Mouse (Mus musculus) midbrain, embryonic 14.5 days (tissue): Measurements from ENCODE around the gene Gm20388. TPM values are rescaled to one million over a fixed set of nuclear protein-coding genes. Genes with fewer than 3 reads are reported as not detected.

Source experiments
- ATAC-seq: fragments of 200-750 bp; cut with Nextera tagmentation; 2 replicates; pipeline ENCODE4 v1.8.0; 2017; ENCODE audit warnings: moderate number of reproducible peaks, moderate library complexity; ENCODE audit not compliant: low FRiP score, low TSS enrichment
- DNase-seq: peaks from one replicate; pipeline ENCODE4 v3.0.0-alpha.2; 2015
- H3K27ac ChIP-seq: fragments of 300-500 bp; sonication (generic); replicated peaks from 2 replicates; pipeline ENCODE4 v1.5.1; 2014; ENCODE audit warnings: mild to moderate bottlenecking, low read depth, low read length, moderate library complexity
- H3K27me3 ChIP-seq: fragments of 300-500 bp; sonication (generic); 2 replicates; pipeline ENCODE4 v1.6.1; 2014; ENCODE audit warnings: low read length, control low read depth, mixed read lengths; ENCODE audit not compliant: control insufficient read depth, insufficient read depth
- H3K36me3 ChIP-seq: fragments of 300-500 bp; sonication (generic); 2 replicates; pipeline ENCODE4 v1.6.1; 2014; ENCODE audit warnings: low read length, control low read depth; ENCODE audit not compliant: control insufficient read depth, insufficient read depth
- H3K4me1 ChIP-seq: fragments of 300-500 bp; sonication (generic); 2 replicates; pipeline ENCODE4 v1.6.1; 2014; ENCODE audit warnings: mild to moderate bottlenecking, antibody characterized with exemption, low read length, control low read depth; ENCODE audit not compliant: control insufficient read depth, insufficient read depth
- H3K4me2 ChIP-seq: fragments of 300-500 bp; sonication (generic); 2 replicates; pipeline ENCODE4 v1.6.1; 2014; ENCODE audit warnings: mild to moderate bottlenecking, low read length, moderate library complexity
- H3K4me3 ChIP-seq: fragments of 300-500 bp; sonication (generic); replicated peaks from 2 replicates; pipeline ENCODE4 v1.5.1; 2014; ENCODE audit warnings: low read depth, low read length
- H3K9ac ChIP-seq: fragments of 300-500 bp; sonication (generic); replicated peaks from 2 replicates; pipeline ENCODE4 v1.6.1; 2014; ENCODE audit warnings: mild to moderate bottlenecking, low read length, moderate library complexity
- H3K9me3 ChIP-seq: fragments of 300-500 bp; sonication (generic); 2 replicates; pipeline ENCODE4 v1.6.1; 2016; ENCODE audit warnings: low read length, control low read depth, mixed read lengths; ENCODE audit not compliant: control insufficient read depth
- WGBS: fragments of 180-500 bp; shearing (Covaris S2); extraction: QIAGEN DNeasy Blood & Tissue Kit; methylation state at CpG from one replicate; pipeline ENCODE4 v1.1.7; 2014; 5-methylcytosine and 5-hydroxymethylcytosine counted together
- polyA plus RNA-seq: library from polyadenylated mRNA; unstranded; fragments of >200 nt; fragmentation: Nextera tagmentation; extraction: Ambion mirVana; gene quantifications from 2 replicates; pipeline ENCODE4 v1.2.1, GENCODE M21; 2014

The Gm20388 gene
- polyA plus RNA-seq, 1 experiment from 2014 or later, result 4.1 TPM

- no peak overlapping the region for H3K4me3 ChIP-seq
- peak overlapping the region; percentile 52 for H3K27ac ChIP-seq
- peaks cover 19% of the 10 kb centered on the region for H3K4me1 ChIP-seq
- H3K9me3 ChIP-seq, result no peaks in the 10 kb centered on the region
- H3K4me2 ChIP-seq, result no peak overlapping the region
- ATAC-seq, result no peak
- no peak for DNase-seq
- H3K27me3 ChIP-seq, result no peaks in the 10 kb centered on the region
- WGBS, result 30% methylated on average over 13 of the region's 13 CpGs
- H3K9ac ChIP-seq, result no peak overlapping the region
- H3K36me3 ChIP-seq, result peaks cover 14% of the 10 kb centered on the region; the same call in 1 of the 2 replicates
Observed at GRCm38 (mm10) chr8:122817724-122818496, 2907.3 kb downstream of the Gm20388 start.

- no peak overlapping the region for H3K9ac ChIP-seq
- H3K4me3 ChIP-seq, result no peak overlapping the region
- H3K4me1 ChIP-seq, result peaks cover 14% of the 10 kb centered on the region
- H3K27me3 ChIP-seq, result no peaks in the 10 kb centered on the region
- no peaks in the 10 kb centered on the region for H3K9me3 ChIP-seq
- H3K4me2 ChIP-seq, result no peak overlapping the region
- no peak overlapping the region for H3K27ac ChIP-seq
- WGBS, result 87% methylated on average over 11 of the region's 11 CpGs
- no peak for ATAC-seq
- no peak for DNase-seq
- peaks cover 8% of the 10 kb centered on the region; the same call in 1 of the 2 replicates for H3K36me3 ChIP-seq
Observed at GRCm38 (mm10) chr8:122819776-122820175, 2909.1 kb downstream of the Gm20388 start.

- DNase-seq, result no peak
- Histone ChIP-seq H3K36me3 (no peaks in the 10 kb centered on the region), H3K9me3 (no peaks in the 10 kb centered on the region), H3K27me3 (no peaks in the 10 kb centered on the region), H3K27ac (0 out of 2 replicates have a peak overlapping the region, but pooled peaks have one; percentile 13), H3K4me3 (no peak overlapping the region), H3K4me2 (no peak overlapping the region), H3K4me1 (0 out of 2 replicates have a peak, but pooled peaks cover 8% of the 10 kb centered on the region), H3K9ac (no peak overlapping the region)
- 42% methylated on average over 5 of the region's 5 CpGs for WGBS
- no peak for ATAC-seq
Observed at GRCm38 (mm10) chr8:122824571-122824970, 2913.9 kb downstream of the Gm20388 start.

GRCm38 (mm10) chr8:122824986-122825385 is 2914.3 kb downstream of the Gm20388 start:
- H3K9ac ChIP-seq, result no peak overlapping the region
- DNase-seq, result no peak
- 70% methylated on average over 9 of the region's 9 CpGs for WGBS
- no peak overlapping the region for H3K4me3 ChIP-seq
- 0 out of 2 replicates have a peak overlapping the region, but pooled peaks have one; percentile 13 for H3K27ac ChIP-seq
- 0 out of 2 replicates have a peak, but pooled peaks cover 8% of the 10 kb centered on the region for H3K4me1 ChIP-seq
- no peak for ATAC-seq
- no peaks in the 10 kb centered on the region for H3K36me3 ChIP-seq
- no peaks in the 10 kb centered on the region for H3K27me3 ChIP-seq
- no peaks in the 10 kb centered on the region for H3K9me3 ChIP-seq
- no peak overlapping the region for H3K4me2 ChIP-seq

- H3K4me3 ChIP-seq, result no peak overlapping the region
- H3K9ac ChIP-seq, result no peak overlapping the region
- H3K27ac ChIP-seq, result no peak overlapping the region
- H3K4me1 ChIP-seq, result 0 out of 2 replicates have a peak, but pooled peaks cover 8% of the 10 kb centered on the region
- no peaks in the 10 kb centered on the region for H3K36me3 ChIP-seq
- ATAC-seq (no peak), DNase-seq (no peak)
- no peaks in the 10 kb centered on the region for H3K9me3 ChIP-seq
- H3K4me2 ChIP-seq, result no peak overlapping the region
- WGBS, result 61% methylated on average over 8 of the region's 8 CpGs
- H3K27me3 ChIP-seq, result no peaks in the 10 kb centered on the region
Observed at GRCm38 (mm10) chr8:122825408-122825807, 2914.8 kb downstream of the Gm20388 start.

- no peaks in the 10 kb centered on the region for H3K27me3 ChIP-seq
- no peak overlapping the region for H3K4me2 ChIP-seq
- 0 out of 2 replicates have a peak, but pooled peaks cover 8% of the 10 kb centered on the region for H3K4me1 ChIP-seq
- H3K27ac ChIP-seq, result no peak overlapping the region
- ATAC-seq (no peak), DNase-seq (no peak)
- H3K9me3 ChIP-seq, result no peaks in the 10 kb centered on the region
- H3K36me3 ChIP-seq, result no peaks in the 10 kb centered on the region
- H3K4me3 ChIP-seq, result no peak overlapping the region
- WGBS, result 85% methylated on average over 3 of the region's 3 CpGs
- no peak overlapping the region for H3K9ac ChIP-seq
Observed at GRCm38 (mm10) chr8:122829396-122829795, 2918.8 kb downstream of the Gm20388 start.

- peak; percentile 76; the same call in 1 of the 2 replicates for ATAC-seq
- Histone ChIP-seq H3K27me3 (no peaks in the 10 kb centered on the region), H3K36me3 (no peaks in the 10 kb centered on the region), H3K4me2 (no peak overlapping the region), H3K4me1 (0 out of 2 replicates have a peak, but pooled peaks cover 8% of the 10 kb centered on the region), H3K9me3 (no peaks in the 10 kb centered on the region), H3K9ac (no peak overlapping the region), H3K4me3 (no peak overlapping the region), H3K27ac (no peak overlapping the region)
- WGBS, result 41% methylated on average over 8 of the region's 8 CpGs
- peak; percentile 94 for DNase-seq
Observed at GRCm38 (mm10) chr8:122830349-122831061, 2919.9 kb downstream of the Gm20388 start.

GRCm38 (mm10) chr8:122834416-122834815 is 2923.8 kb downstream of the Gm20388 start:
- Histone ChIP-seq H3K36me3 (no peaks in the 10 kb centered on the region), H3K4me1 (no peaks in the 10 kb centered on the region), H3K27me3 (no peaks in the 10 kb centered on the region), H3K9ac (no peak overlapping the region), H3K27ac (no peak overlapping the region), H3K4me2 (no peak overlapping the region), H3K9me3 (no peaks in the 10 kb centered on the region), H3K4me3 (no peak overlapping the region)
- WGBS, result 92% methylated on average over 8 of the region's 8 CpGs
- ATAC-seq (no peak), DNase-seq (no peak)
